Mouse (Mus musculus) left cerebral cortex, postnatal 36 days (tissue): ENCODE data around the gene Rrh. TPM values are rescaled to one million over a fixed set of nuclear protein-coding genes. Genes with fewer than 3 reads are reported as not detected.
"Not testable (repeated sequence)": the region's sequence is repeated elsewhere in the genome, so short reads cannot be mapped to it uniquely, and the experiment has no call there.

Source experiments
- DNase-seq, 2 experiments: peaks; one replicate each; pipeline ENCODE4 v3.0.0; 2021 to 2022; ENCODE audit warnings: low spot score in 2 of 2, mixed read lengths in 1 of 2
- intact Hi-C: fragments of 180-260 bp; cut with DNase I; formaldehyde crosslinking; loops from one replicate; pipeline ENCODE4 v1.15.1; 2025
- total RNA-seq, 2 experiments: library from RNA; stranded (reverse); gene quantifications; 2 replicates each; pipeline ENCODE4 v1.2.3; 2021

The Rrh gene
- total RNA-seq, 2 experiments from 2014 or later, result 0.76 to 0.97 TPM

GRCm38 (mm10) chr3:129798551-129798950 lies 23.8 kb downstream of the Rrh start:
- no peak for DNase-seq

GRCm38 (mm10) chr3:129797341-129797740 lies 25.0 kb downstream of the Rrh start:
- intact Hi-C loops, result no loop called here
- no peak for DNase-seq

More at GRCm38 (mm10) chr3:129798551-129798950, 23.8 kb downstream of the Rrh start:
- intact Hi-C loops, result no loop called here

GRCm38 (mm10) chr3:129793801-129794200 lies 28.6 kb downstream of the Rrh start:
- DNase-seq, result no peak
- intact Hi-C loops, result no loop called here

- no peak for DNase-seq
- intact Hi-C loops, result no loop called here
Observed at GRCm38 (mm10) chr3:129782746-129783145, 39.6 kb downstream of the Rrh start.

GRCm38 (mm10) chr3:129781435-129781834 lies 41.0 kb downstream of the Rrh start:
- DNase-seq, result no peak
- intact Hi-C loops, result no loop called here

- intact Hi-C loops, result no loop called here
- no peak for DNase-seq
Observed at GRCm38 (mm10) chr3:129771210-129771609, 51.2 kb downstream of the Rrh start.

- intact Hi-C loops, result no loop called here
Observed at GRCm38 (mm10) chr3:129766971-129767794, 55.2 kb downstream of the Rrh start.

GRCm38 (mm10) chr3:129766106-129766505 lies 56.3 kb downstream of the Rrh start:
- intact Hi-C loops, result no loop called here
- no peak for DNase-seq

More at GRCm38 (mm10) chr3:129766971-129767794, 55.2 kb downstream of the Rrh start:
- DNase-seq, result no peak

GRCm38 (mm10) chr3:129757599-129757998 lies 64.8 kb downstream of the Rrh start:
- DNase-seq, intact Hi-C loops: not testable (repeated sequence)

GRCm38 (mm10) chr3:129754650-129755604 lies 67.5 kb downstream of the Rrh start, which contains the start of gene Egf:
TSS of gene Egf (minus strand) at chr3:129755316.
- DNase-seq, result no peak
- intact Hi-C loops, result no loop called here

Other genes with a start within 250 kb of the Rrh start
- 1 to 10 TPM; 1.6 to 2.9 TPM for gene Egf, start 67.3 kb downstream of the Rrh start, total RNA-seq
- gene Lrit3, start 18.6 kb downstream of the Rrh start, total RNA-seq, result not detected
- gene Gar1, start 8.8 kb upstream of the Rrh start, total RNA-seq, result 10 to 100 TPM; 40.5 to 46.1 TPM
- gene Cfi, start 13.3 kb upstream of the Rrh start, total RNA-seq, result not detected
- gene Pla2g12a, start 56.0 kb upstream of the Rrh start, total RNA-seq, result 10 to 100 TPM; 16.1 to 17.6 TPM
- 1 to 10 TPM; 4.1 TPM for gene Casp6, start 78.8 kb upstream of the Rrh start, total RNA-seq
- gene Mcub, start 147.6 kb upstream of the Rrh start, total RNA-seq, result 1 to 10 TPM; 1.2 to 2.9 TPM
- 10 to 100 TPM; 49.2 to 62.3 TPM for gene Sec24b, start 239.0 kb upstream of the Rrh start, total RNA-seq